Mouse (Mus musculus) midbrain, embryonic 14.5 days (tissue): ENCODE measurements at regions not wholly inside any gene's neighbourhood (a gene's known extent, or its start where the extent isn't known, plus 50 kb on each side); places are given as distances from the start of the nearest gene placed in this dataset.
A peak's percentile ranks its signal among the peaks of the same experiment; 100 is the strongest.

ENCODE experiments used
- ATAC-seq: fragments of 200-750 bp; cut with Nextera tagmentation; 2 replicates; pipeline ENCODE4 v1.8.0; 2017; ENCODE audit warnings: moderate number of reproducible peaks, moderate library complexity; ENCODE audit not compliant: low FRiP score, low TSS enrichment
- DNase-seq: peaks from one replicate; pipeline ENCODE4 v3.0.0-alpha.2; 2015
- H3K27ac ChIP-seq: fragments of 300-500 bp; sonication (generic); replicated peaks from 2 replicates; pipeline ENCODE4 v1.5.1; 2014; ENCODE audit warnings: mild to moderate bottlenecking, low read depth, low read length, moderate library complexity
- H3K27me3 ChIP-seq: fragments of 300-500 bp; sonication (generic); 2 replicates; pipeline ENCODE4 v1.6.1; 2014; ENCODE audit warnings: low read length, control low read depth, mixed read lengths; ENCODE audit not compliant: control insufficient read depth, insufficient read depth
- H3K36me3 ChIP-seq: fragments of 300-500 bp; sonication (generic); 2 replicates; pipeline ENCODE4 v1.6.1; 2014; ENCODE audit warnings: low read length, control low read depth; ENCODE audit not compliant: control insufficient read depth, insufficient read depth
- H3K4me1 ChIP-seq: fragments of 300-500 bp; sonication (generic); 2 replicates; pipeline ENCODE4 v1.6.1; 2014; ENCODE audit warnings: mild to moderate bottlenecking, antibody characterized with exemption, low read length, control low read depth; ENCODE audit not compliant: control insufficient read depth, insufficient read depth
- H3K4me2 ChIP-seq: fragments of 300-500 bp; sonication (generic); 2 replicates; pipeline ENCODE4 v1.6.1; 2014; ENCODE audit warnings: mild to moderate bottlenecking, low read length, moderate library complexity
- H3K4me3 ChIP-seq: fragments of 300-500 bp; sonication (generic); replicated peaks from 2 replicates; pipeline ENCODE4 v1.5.1; 2014; ENCODE audit warnings: low read depth, low read length
- H3K9ac ChIP-seq: fragments of 300-500 bp; sonication (generic); replicated peaks from 2 replicates; pipeline ENCODE4 v1.6.1; 2014; ENCODE audit warnings: mild to moderate bottlenecking, low read length, moderate library complexity
- H3K9me3 ChIP-seq: fragments of 300-500 bp; sonication (generic); 2 replicates; pipeline ENCODE4 v1.6.1; 2016; ENCODE audit warnings: low read length, control low read depth, mixed read lengths; ENCODE audit not compliant: control insufficient read depth
- WGBS: fragments of 180-500 bp; shearing (Covaris S2); extraction: QIAGEN DNeasy Blood & Tissue Kit; methylation state at CpG from one replicate; pipeline ENCODE4 v1.1.7; 2014; 5-methylcytosine and 5-hydroxymethylcytosine counted together

DNA sequence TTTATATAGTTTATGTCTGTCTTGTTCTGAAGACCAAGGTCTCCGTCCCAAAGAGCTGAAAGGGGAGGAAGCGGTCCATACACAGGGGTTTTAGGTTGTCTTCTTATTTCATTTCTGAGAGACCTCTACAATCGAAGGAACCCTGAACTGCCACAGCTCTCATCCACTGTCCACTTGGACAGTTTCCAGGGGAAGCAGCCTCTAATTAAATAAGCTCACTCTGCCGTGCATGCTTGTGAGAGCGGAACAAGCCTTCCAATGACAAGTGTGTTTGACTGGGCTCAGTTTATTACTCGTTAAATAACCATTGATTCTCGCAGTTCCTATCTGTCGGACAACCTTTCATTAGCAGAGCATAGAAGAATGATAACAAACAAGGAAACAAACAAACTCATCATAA, 174.2 kb downstream of the Sec61b start:
- no peak for ATAC-seq
- no peak overlapping the region for H3K4me3 ChIP-seq
- no peak overlapping the region for H3K9ac ChIP-seq
- H3K27ac ChIP-seq = no peak overlapping the region
- peak; percentile 42 for DNase-seq
- no peaks in the 10 kb centered on the region for H3K9me3 ChIP-seq
- H3K4me1 ChIP-seq = 0 out of 2 replicates have a peak, but pooled peaks cover 5% of the 10 kb centered on the region
- H3K27me3 ChIP-seq = no peaks in the 10 kb centered on the region
- no peaks in the 10 kb centered on the region for H3K36me3 ChIP-seq
- WGBS = 75% methylated on average over 8 of the region's 8 CpGs
- no peak overlapping the region for H3K4me2 ChIP-seq

DNA sequence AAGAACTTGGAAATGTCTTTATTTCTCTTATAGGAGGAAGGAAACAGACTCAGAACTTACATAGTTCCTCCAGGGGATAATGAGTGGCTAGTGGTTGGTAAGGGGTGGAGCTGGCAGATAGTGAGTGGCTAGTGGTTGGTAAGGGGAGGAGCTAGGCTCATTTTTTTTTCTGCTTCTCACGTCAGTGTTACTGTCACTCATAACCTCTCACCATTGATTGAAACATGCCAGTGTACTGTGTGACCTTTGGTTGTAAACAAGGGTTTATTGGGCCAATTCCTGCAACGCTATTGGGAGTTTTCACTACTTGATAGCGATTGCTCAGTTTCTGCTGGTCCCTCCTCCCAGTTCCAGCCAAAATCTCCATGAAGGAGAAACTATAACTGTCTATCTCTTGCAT, 175.5 kb downstream of the Sec61b start:
- Histone ChIP-seq H3K4me2 (no peak overlapping the region), H3K4me1 (0 out of 2 replicates have a peak, but pooled peaks cover 5% of the 10 kb centered on the region), H3K27me3 (no peaks in the 10 kb centered on the region), H3K36me3 (no peaks in the 10 kb centered on the region), H3K9me3 (no peaks in the 10 kb centered on the region), H3K9ac (no peak overlapping the region), H3K4me3 (no peak overlapping the region), H3K27ac (no peak overlapping the region)
- DNase-seq = no peak
- no peak for ATAC-seq
- 89% methylated on average over 3 of the region's 3 CpGs for WGBS

DNA sequence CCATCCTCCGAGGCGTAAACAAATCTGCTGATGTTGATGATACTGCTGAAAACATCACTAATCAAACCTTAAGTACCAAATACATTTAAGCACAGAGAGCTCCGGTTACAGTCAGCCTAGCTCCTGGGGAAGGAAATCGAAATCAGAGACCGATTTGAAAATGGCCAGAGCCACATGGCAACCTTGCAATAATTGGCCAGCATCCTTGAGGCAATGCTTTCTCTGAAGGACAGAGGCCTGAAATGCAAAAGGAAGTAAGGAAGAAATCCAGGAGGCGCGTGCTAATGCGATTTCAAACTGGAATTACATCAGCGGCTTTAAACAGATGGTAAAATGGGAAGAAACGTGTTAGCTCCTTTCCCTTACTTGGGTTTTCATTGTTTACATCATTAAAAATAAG, 177.1 kb downstream of the Sec61b start:
- no peak for ATAC-seq
- no peak for DNase-seq
- Histone ChIP-seq H3K9ac (no peak overlapping the region), H3K27ac (no peak overlapping the region), H3K9me3 (no peaks in the 10 kb centered on the region), H3K4me2 (no peak overlapping the region), H3K27me3 (no peaks in the 10 kb centered on the region), H3K4me3 (no peak overlapping the region), H3K36me3 (no peaks in the 10 kb centered on the region), H3K4me1 (0 out of 2 replicates have a peak, but pooled peaks cover 5% of the 10 kb centered on the region)
- WGBS = 85% methylated on average over 10 of the region's 10 CpGs

DNA sequence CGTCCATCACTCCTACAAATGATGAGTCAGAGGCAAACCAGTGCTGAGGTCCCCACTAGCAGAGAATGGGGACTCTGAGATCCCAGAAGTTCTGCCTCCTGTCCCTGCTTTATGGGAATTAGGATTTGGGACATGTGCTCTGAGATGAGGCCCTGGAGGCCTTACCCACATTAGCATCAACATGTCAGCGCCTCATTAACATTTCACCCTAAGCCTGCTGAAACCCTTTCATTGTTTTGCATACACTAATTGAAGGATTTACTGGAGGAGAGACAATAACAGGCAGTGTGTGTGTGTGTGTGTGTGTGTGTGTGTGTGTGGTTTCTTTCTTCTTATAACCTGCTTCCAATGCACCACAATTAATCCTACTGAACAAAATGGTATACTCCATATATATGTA, 178.7 kb downstream of the Sec61b start:
- no peak overlapping the region for H3K27ac ChIP-seq
- peak; percentile 55 for DNase-seq
- ATAC-seq = peak; percentile 72
- no peak overlapping the region for H3K4me2 ChIP-seq
- H3K4me3 ChIP-seq = no peak overlapping the region
- no peaks in the 10 kb centered on the region for H3K36me3 ChIP-seq
- H3K9me3 ChIP-seq = no peaks in the 10 kb centered on the region
- 0 out of 2 replicates have a peak, but pooled peaks cover 5% of the 10 kb centered on the region for H3K4me1 ChIP-seq
- H3K27me3 ChIP-seq = no peaks in the 10 kb centered on the region
- 51% methylated on average over 2 of the region's 2 CpGs for WGBS
- no peak overlapping the region for H3K9ac ChIP-seq

DNA sequence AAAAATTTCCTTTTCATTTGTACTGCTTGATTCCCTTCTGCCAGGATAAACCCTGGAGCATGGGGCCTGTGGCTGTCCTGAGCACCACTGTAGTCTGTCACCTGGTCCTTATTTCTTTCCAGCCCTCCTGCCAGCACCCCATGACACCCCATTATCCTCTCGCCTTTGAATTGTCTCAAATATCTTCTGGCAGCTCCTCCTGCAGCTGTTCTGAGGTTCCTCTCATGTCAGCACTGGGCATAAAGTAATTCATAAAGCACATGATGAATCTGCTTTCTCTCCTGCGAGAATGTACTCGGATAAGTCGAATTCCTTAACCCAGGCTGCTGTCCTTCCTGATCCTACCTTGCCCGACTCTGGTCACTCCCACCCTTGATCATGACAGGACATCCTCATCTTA, 195.1 kb downstream of the Sec61b start:
- no peak overlapping the region for H3K9ac ChIP-seq
- no peaks in the 10 kb centered on the region for H3K9me3 ChIP-seq
- WGBS = 79% methylated on average over 5 of the region's 5 CpGs
- H3K4me1 ChIP-seq = no peaks in the 10 kb centered on the region
- H3K27ac ChIP-seq = no peak overlapping the region
- ATAC-seq (no peak), DNase-seq (no peak)
- H3K36me3 ChIP-seq = no peaks in the 10 kb centered on the region
- H3K27me3 ChIP-seq = no peaks in the 10 kb centered on the region
- no peak overlapping the region for H3K4me3 ChIP-seq
- no peak overlapping the region for H3K4me2 ChIP-seq

DNA sequence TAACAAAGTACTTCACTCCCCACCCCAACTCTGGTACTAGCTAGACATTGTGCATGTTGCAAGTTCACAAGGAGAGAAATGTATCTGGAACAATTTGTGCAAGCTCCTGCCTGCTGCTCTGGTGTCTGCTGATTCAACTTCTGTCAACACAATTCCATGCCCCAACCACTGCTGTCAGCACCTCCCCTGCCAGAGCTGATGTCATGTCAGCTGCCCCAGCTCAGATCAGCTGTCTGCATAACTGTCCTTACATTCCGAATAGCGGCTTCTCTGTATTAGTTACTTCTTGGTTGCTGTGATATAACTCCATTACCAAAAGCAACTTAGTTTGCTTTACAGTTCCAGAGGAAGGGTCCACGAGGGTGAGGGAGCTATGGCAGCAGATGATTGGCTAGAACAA, 196.0 kb downstream of the Sec61b start:
- WGBS = 79% methylated on average over 3 of the region's 3 CpGs
- ATAC-seq (no peak), DNase-seq (no peak)
- Histone ChIP-seq H3K4me2 (no peak overlapping the region), H3K9me3 (no peaks in the 10 kb centered on the region), H3K27ac (no peak overlapping the region), H3K4me3 (no peak overlapping the region), H3K4me1 (no peaks in the 10 kb centered on the region), H3K36me3 (no peaks in the 10 kb centered on the region), H3K9ac (no peak overlapping the region), H3K27me3 (no peaks in the 10 kb centered on the region)

DNA sequence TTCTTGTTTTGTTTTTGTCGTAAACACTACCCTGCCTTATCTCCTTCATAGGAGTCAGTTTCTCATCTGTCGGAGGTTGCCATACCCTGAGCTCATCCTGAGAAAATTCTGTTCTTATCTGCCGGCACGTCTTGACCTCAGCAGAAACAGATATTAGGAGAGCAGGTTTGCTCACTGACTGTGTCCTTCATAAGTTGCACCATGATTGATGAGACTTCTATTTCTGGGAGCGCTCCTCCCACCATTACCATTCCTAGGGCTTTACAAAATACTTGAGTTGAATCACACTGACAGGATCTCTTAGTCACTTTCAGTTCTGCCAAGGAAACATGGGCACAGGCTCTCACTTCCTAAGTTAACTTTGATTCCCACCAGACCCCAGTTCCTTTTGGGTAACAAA, 196.9 kb downstream of the Sec61b start:
- Histone ChIP-seq H3K9me3 (no peaks in the 10 kb centered on the region), H3K4me1 (no peaks in the 10 kb centered on the region), H3K9ac (no peak overlapping the region), H3K27ac (no peak overlapping the region), H3K36me3 (no peaks in the 10 kb centered on the region), H3K27me3 (no peaks in the 10 kb centered on the region), H3K4me3 (no peak overlapping the region), H3K4me2 (no peak overlapping the region)
- ATAC-seq (no peak), DNase-seq (no peak)
- WGBS = 96% methylated on average over 5 of the region's 5 CpGs

DNA sequence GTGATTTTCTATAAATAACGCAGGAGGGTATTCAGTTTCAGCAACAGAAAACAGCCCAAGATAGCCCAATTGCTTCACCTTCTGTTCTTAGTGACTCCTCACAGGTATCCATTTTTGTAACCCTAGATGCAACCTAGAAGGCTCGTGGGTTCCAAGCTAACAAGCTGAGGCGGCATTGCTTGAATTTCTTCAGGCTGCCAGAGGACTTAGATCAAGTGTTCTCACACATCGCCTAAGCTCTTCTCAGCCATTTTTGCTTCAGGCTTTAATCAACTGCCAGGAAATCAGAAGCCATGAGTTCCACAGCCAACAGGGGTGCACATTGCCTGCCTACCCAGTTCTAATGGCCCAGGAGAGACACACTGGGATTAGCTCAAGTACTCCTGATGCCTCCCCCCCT, 206.7 kb downstream of the Sec61b start:
- Histone ChIP-seq H3K27ac (no peak overlapping the region), H3K9me3 (no peaks in the 10 kb centered on the region), H3K4me3 (no peak overlapping the region), H3K36me3 (no peaks in the 10 kb centered on the region), H3K27me3 (no peaks in the 10 kb centered on the region), H3K4me1 (no peaks in the 10 kb centered on the region), H3K9ac (no peak overlapping the region), H3K4me2 (no peak overlapping the region)
- 91% methylated on average over 4 of the region's 4 CpGs for WGBS
- DNase-seq (no peak), ATAC-seq (no peak)

DNA sequence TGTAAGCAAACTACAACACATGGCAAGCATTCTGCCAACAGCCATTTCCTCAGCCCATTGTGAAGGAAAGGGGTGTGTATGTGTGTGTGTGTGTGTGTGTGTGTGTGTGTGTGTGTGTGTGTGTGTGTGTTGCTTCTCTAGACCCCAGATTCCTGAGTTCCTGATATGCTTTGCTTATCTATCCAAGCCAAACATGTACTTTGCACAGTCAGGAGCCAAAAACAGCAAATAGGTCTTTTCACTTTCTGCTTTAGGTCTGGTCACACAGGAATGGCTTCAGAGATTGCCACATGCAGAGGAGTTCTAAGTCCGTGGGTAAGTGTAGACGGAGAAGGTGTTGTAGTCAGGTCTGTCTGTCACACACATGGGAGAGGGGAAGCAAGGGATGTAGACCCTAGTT, 216.7 kb downstream of the Sec61b start:
- Histone ChIP-seq H3K9ac (no peak overlapping the region), H3K4me3 (no peak overlapping the region), H3K4me2 (no peak overlapping the region), H3K27me3 (no peaks in the 10 kb centered on the region), H3K4me1 (no peaks in the 10 kb centered on the region), H3K9me3 (no peaks in the 10 kb centered on the region), H3K27ac (no peak overlapping the region), H3K36me3 (no peaks in the 10 kb centered on the region)
- WGBS = 92% methylated on average over 2 of the region's 2 CpGs
- ATAC-seq (no peak), DNase-seq (no peak)
